Mouse (Mus musculus) liver, embryonic 16.5 days (tissue): ENCODE results near the gene Tmem179b. TPM values are rescaled to one million over a fixed set of nuclear protein-coding genes. Genes with fewer than 3 reads are reported as not detected.
"Not testable (repeated sequence)": the region's sequence is repeated elsewhere in the genome, so short reads cannot be mapped to it uniquely, and the experiment has no call there.

Experiments used
- ATAC-seq: fragments of 200-750 bp; cut with Nextera tagmentation; 2 replicates; pipeline ENCODE4 v1.8.0; 2017; ENCODE audit warnings: low read depth, mild to moderate bottlenecking, moderate number of reproducible peaks, moderate library complexity
- H3K27ac ChIP-seq: fragments of 300-500 bp; sonication (generic); 2 replicates; pipeline ENCODE4 v1.5.1; 2014; ENCODE audit warnings: mild to moderate bottlenecking, low read length
- H3K27me3 ChIP-seq: fragments of 300-500 bp; sonication (generic); 2 replicates; pipeline ENCODE4 v1.6.1; 2014; ENCODE audit warnings: low read depth, low read length, mixed read lengths; ENCODE audit not compliant: control insufficient read depth, insufficient read depth
- H3K36me3 ChIP-seq: fragments of 300-500 bp; sonication (generic); 2 replicates; pipeline ENCODE4 v1.6.1; 2014; ENCODE audit warnings: mild to moderate bottlenecking; ENCODE audit not compliant: control insufficient read depth, insufficient read depth
- H3K4me1 ChIP-seq: fragments of 300-500 bp; sonication (generic); 2 replicates; pipeline ENCODE4 v1.6.1; 2014; ENCODE audit warnings: low read depth, low read length, mixed read lengths; ENCODE audit not compliant: control insufficient read depth
- H3K4me2 ChIP-seq: fragments of 300-500 bp; sonication (generic); 2 replicates; pipeline ENCODE4 v1.6.1; 2014; ENCODE audit warnings: low read depth, low read length, mixed read lengths
- H3K4me3 ChIP-seq: fragments of 300-500 bp; sonication (generic); 2 replicates; pipeline ENCODE4 v1.5.1; 2014; ENCODE audit warnings: low read depth, mild to moderate bottlenecking, low read length
- H3K9ac ChIP-seq: fragments of 300-500 bp; sonication (generic); 2 replicates; pipeline ENCODE4 v1.6.1; 2014; ENCODE audit warnings: low read depth, low read length
- H3K9me3 ChIP-seq: fragments of 300-500 bp; sonication (generic); replicated peaks from 2 replicates; pipeline ENCODE4 v1.6.1; 2016; ENCODE audit warnings: low read length; ENCODE audit not compliant: control insufficient read depth
- WGBS: fragments of 180-500 bp; shearing (Covaris S2); extraction: QIAGEN DNeasy Blood & Tissue Kit; methylation state at CpG from one replicate; pipeline ENCODE4 v1.1.7; 2014; ENCODE audit not compliant: insufficient replicate concordance; 5-methylcytosine and 5-hydroxymethylcytosine counted together
- polyA plus RNA-seq: library from polyadenylated mRNA; unstranded; fragments of >200 nt; fragmentation: Nextera tagmentation; extraction: Ambion mirVana; gene quantifications from 2 replicates; pipeline ENCODE4 v1.2.1, GENCODE M21; 2015

Tmem179b gene
- polyA plus RNA-seq, 1 experiment from 2014 or later, result 90.9 TPM

DNA sequence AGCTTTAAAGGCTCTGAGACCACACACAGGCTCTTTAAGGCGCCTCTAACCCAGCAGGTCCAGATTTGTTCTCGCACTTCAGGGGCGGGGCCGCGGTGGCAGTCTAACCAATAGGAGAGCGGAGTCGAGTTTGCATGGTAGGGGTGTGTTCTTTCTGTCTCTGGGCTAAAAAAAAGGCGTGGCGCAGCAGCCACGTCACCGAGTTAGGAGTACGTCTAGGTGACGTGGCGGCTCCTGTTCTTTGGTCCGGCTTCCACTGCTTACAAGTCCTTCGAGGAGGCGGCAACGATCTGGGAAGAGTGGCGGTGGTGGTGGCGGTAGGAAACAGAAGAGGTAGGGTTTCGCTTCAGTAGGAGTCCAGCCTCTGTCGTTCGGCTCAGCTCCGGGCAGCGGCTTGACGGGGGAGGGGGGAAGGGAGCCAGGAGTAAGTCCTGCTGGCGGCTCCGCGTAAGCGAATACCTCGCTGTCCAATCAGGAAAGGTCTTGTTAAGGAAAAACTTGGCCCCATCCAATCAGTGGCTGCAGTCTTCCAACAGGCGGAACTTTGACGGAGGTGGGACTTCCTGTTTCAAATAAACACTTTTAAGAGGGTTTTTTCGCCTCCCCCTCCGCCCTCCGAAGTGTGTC lies 32.9 kb downstream of the Tmem179b start, which contains the start of gene Stx5a:
Gene Stx5a, plus strand, starts transcription at position 171 of the 627 bp plus-strand sequence.
- H3K4me3 ChIP-seq, result peak within 1 kb of the TSS; percentile 87
- peaks cover 16% of the 10 kb centered on the region for H3K4me1 ChIP-seq
- no peaks in the 10 kb centered on the region for H3K27me3 ChIP-seq
- peaks cover 37% of the 10 kb centered on the region for H3K36me3 ChIP-seq
- peak within 1 kb of the TSS; percentile 90 for H3K4me2 ChIP-seq
- H3K27ac ChIP-seq, result peak within 1 kb of the TSS; percentile 95
- H3K9ac ChIP-seq, result peak within 1 kb of the TSS; percentile 94
- under 1% methylated on average over 36 of the region's 36 CpGs for WGBS
- ATAC-seq, result peak; percentile 97
- H3K9me3 ChIP-seq, result no peaks in the 10 kb centered on the region

DNA sequence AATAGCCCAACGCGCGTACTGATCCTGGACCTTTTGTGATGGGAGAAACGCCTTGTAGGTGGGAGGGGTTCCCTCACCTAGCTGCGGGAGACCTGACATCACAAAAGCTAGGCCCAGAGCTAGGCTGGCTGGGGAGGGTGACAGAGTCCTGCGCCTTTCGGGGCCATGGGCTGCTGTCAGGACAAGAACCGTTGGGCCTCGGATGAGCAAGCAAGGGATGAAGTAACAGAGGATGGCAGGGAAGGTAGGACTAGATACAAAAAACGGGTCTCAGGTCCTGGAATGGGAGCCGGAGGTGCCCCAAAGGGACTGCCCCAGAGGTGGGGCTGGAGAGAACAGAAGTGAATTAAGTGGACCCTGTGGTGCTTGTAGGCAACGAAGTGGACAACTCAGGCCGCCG lies 33.7 kb downstream of the Tmem179b start, which contains the start of gene 1700092M07Rik:
Gene 1700092M07Rik, plus strand, starts transcription at position 116 of the 400 bp plus-strand sequence.
- Histone ChIP-seq H3K4me3 (peak within 1 kb of the TSS; percentile 87), H3K27ac (peak within 1 kb of the TSS; percentile 95), H3K4me2 (peak within 1 kb of the TSS; percentile 62), H3K27me3 (no peaks in the 10 kb centered on the region), H3K4me1 (peaks cover 19% of the 10 kb centered on the region), H3K9me3 (no peaks in the 10 kb centered on the region), H3K36me3 (peaks cover 29% of the 10 kb centered on the region), H3K9ac (peak within 1 kb of the TSS; percentile 94)
- 73% methylated on average over 14 of the region's 14 CpGs for WGBS
- no peak for ATAC-seq

DNA sequence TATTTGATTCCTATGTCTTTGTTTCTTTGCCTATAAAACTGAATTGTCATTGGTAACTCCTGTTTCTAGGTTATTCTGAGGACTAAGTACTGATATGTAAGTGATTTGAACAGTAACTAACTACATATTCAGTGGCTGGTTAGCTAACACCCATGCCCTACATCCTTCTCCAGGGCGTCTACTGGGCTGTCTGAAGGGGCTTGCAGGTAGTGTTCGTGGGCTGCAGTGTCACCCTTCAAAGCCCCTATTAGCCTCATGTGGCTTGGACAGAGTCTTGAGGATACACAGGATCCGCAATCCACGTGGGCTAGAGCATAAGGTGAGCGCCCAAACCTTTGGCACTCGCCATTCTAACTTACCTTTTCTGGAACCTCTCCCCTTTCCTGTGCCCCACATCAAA lies 34.6 kb downstream of the Tmem179b start:
- Histone ChIP-seq H3K36me3 (peaks cover 23% of the 10 kb centered on the region), H3K9me3 (no peaks in the 10 kb centered on the region), H3K4me2 (no peak overlapping the region), H3K4me1 (peaks cover 25% of the 10 kb centered on the region), H3K27me3 (no peaks in the 10 kb centered on the region), H3K27ac (no peak overlapping the region), H3K4me3 (no peak overlapping the region), H3K9ac (no peak overlapping the region)
- ATAC-seq, result no peak
- WGBS, result 76% methylated on average over 6 of the region's 6 CpGs

DNA sequence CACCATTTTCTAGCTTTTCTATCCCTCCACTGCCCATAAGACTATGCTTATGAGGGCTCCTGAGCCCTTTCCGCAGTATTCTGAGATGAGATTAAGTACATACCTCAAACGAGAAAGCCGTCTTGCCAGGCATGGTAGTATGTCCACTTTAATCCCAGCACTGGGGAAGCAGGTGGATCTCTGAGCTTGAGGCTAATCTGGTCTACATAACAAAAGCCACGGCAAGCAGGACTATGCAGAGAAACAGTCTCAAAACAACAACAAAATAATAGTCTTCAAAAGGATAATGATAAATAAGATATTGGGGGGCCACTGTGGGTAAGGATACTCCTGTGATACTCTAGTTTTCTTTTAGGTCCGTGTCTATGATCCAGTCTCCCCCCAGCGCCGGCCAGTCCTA lies 35.4 kb downstream of the Tmem179b start:
- Histone ChIP-seq H3K9ac (no peak overlapping the region), H3K4me3 (no peak overlapping the region), H3K27me3 (no peaks in the 10 kb centered on the region), H3K27ac (no peak overlapping the region), H3K36me3 (peaks cover 20% of the 10 kb centered on the region), H3K4me2 (no peak overlapping the region), H3K9me3 (no peaks in the 10 kb centered on the region), H3K4me1 (peaks cover 25% of the 10 kb centered on the region)
- ATAC-seq, result no peak
- WGBS, result 83% methylated on average over 7 of the region's 7 CpGs

DNA sequence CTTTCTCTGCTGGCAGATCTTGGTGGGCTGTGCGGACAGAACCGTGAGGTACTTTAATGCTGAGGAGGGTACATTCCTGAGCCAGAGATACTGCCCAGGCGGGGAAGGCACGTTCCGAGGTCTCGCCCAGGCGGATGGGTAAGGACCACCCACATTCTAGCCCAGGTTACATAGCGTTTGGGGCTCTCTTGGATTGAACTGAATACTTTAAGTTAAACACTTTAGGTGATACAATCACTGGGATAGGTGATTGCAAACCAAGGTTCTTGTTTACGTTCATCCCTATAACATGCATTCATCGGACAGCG lies 38.2 kb downstream of the Tmem179b start:
- H3K4me2 ChIP-seq, result peak overlapping the region; percentile 94
- H3K27me3 ChIP-seq, result no peaks in the 10 kb centered on the region
- H3K36me3 ChIP-seq, result peaks cover 12% of the 10 kb centered on the region
- H3K27ac ChIP-seq, result peak overlapping the region; percentile 62
- peak; percentile 33 for ATAC-seq
- WGBS, result 2% methylated on average over 11 of the region's 11 CpGs
- peak overlapping the region; percentile 90 for H3K4me3 ChIP-seq
- H3K9ac ChIP-seq, result peak overlapping the region; percentile 83
- peaks cover 16% of the 10 kb centered on the region for H3K4me1 ChIP-seq
- no peaks in the 10 kb centered on the region for H3K9me3 ChIP-seq

DNA sequence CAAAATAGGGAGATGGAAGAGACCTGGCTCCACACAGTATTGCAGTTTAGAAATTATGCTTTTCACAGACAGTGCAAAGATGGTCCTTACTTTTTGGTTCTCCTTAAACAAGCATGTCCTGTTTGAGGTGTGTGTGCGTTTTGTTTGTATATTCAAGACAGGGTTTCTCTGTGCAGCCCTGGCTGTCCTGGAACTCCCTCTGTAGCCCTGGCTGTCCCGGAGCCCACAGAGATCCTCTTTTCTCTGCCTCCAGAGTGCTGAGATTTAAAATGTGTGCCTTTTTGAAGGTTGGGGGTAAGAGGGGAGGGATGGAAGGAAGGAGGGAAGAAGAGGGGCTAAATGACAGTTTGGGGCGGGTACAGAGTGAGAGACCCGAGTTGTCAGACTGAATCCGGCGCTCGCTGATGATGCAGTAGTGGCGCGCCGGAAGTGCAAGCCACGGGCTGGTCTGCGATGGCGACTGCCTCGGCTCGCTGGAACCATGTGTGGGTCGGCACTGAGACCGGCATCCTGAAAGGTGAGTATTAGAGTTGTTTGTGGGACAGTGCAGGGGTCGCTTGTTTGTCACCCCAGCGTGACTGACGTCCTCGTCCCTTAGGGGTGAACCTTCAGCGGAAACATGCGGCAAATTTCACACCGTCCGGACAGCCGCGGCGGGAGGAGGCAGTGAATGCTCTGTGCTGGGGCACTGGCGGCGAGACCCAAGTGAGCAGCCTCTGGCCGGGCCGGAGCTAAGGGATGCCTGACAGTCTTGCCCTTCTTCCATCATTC lies 38.7 kb downstream of the Tmem179b start, which contains the start of gene Wdr74:
Gene Wdr74, plus strand, starts transcription at position 439 of the 771 bp plus-strand sequence.
- Histone ChIP-seq H3K36me3 (peaks cover 12% of the 10 kb centered on the region), H3K4me2 (peak within 1 kb of the TSS; percentile 94), H3K27me3 (no peaks in the 10 kb centered on the region), H3K9me3 (no peaks in the 10 kb centered on the region), H3K4me3 (peak within 1 kb of the TSS; percentile 90), H3K9ac (peak within 1 kb of the TSS; percentile 83), H3K27ac (peak within 1 kb of the TSS; percentile 79), H3K4me1 (peaks cover 11% of the 10 kb centered on the region)
- ATAC-seq, result peak; percentile 91
- under 1% methylated on average over 32 of the region's 32 CpGs for WGBS

DNA sequence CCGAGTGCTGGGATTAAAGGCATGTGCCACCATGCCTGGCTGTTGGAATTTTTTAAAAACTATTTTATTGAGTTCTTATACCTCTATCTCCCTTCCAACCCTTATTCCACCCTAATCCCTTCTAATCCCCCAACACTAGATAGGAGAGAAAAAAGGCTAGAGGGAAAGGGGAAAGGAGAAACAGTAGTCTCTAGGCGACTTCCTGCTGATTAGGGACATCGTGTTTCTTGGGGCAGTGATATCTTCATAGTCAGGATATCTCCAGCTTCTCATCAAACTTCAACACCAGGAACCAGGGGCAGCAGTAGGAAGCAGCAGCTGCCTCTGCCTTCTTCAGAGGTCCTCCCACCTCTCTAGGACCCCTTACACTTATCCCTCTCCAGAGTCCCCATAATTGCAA lies 39.9 kb downstream of the Tmem179b start:
- no peaks in the 10 kb centered on the region for H3K27me3 ChIP-seq
- no peak overlapping the region for H3K27ac ChIP-seq
- ATAC-seq, result no peak
- H3K4me2 ChIP-seq, result no peak overlapping the region
- peaks cover 4% of the 10 kb centered on the region for H3K36me3 ChIP-seq
- H3K4me1 ChIP-seq, result peaks cover 9% of the 10 kb centered on the region
- 24% methylated on average over 3 of the region's 3 CpGs for WGBS
- no peak overlapping the region for H3K9ac ChIP-seq
- H3K9me3 ChIP-seq, result no peaks in the 10 kb centered on the region
- H3K4me3 ChIP-seq, result no peak overlapping the region

DNA sequence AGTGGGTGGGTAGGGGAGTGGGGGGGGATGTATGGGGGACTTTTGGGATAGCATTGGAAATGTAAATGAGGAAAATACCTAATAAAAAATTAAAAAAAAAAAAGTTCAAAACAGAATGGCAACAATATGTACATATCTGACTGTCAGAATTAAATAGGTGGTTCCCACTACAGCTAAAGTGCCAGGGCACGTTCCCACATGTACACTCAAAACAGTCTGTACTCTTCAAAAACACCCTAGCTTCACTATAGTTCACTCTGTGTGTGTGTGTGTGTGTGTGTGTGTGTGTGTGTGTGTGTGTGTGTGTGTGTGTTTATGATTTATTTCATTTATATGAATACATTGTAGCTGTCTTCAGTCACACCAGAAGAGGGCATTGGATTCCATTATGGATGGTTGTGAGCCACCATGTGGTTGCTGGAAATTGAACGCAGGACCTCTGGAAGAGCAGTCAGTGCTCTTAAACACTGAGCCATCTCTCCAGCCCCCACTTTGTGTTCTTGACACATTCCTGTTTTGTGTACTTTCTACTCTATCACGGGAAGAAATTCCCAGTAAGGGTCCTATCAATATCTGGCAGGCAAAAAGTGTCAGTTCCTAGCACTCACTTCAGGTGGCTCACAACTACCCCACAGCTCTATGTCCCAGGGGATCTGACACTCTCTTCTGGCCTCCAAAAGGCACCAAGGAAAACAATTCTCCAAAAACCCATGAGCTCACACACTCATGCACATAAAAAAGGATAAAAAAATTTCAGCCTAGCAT lies 45.8 kb downstream of the Tmem179b start:
- WGBS, result 49% methylated on average over 3 of the region's 3 CpGs
- H3K36me3 ChIP-seq, result peaks cover 30% of the 10 kb centered on the region
- H3K27ac ChIP-seq, H3K4me3 ChIP-seq, H3K4me2 ChIP-seq, H3K9me3 ChIP-seq, H3K27me3 ChIP-seq, ATAC-seq, H3K9ac ChIP-seq: not testable (repeated sequence)
- H3K4me1 ChIP-seq, result peaks cover 17% of the 10 kb centered on the region
